ENCODE assay signal across 8 mouse cellular contexts in genomic region chr5:77265671-77266065, GRCm38 (mm10). TPM values are rescaled to one million over a fixed set of nuclear protein-coding genes. Genes with fewer than 3 reads are reported as not detected.
DNase-seq lines count a peak whose midpoint lies in the region; ATAC-seq and TF ChIP-seq lines count a peak whose summit lies in the region.

No protein-coding gene starts in this region.

- peaks cover 3 to 11% of the 10 kb centered on the region in 2 experiments; a peak in 3 of 4 replicates for H3K4me1 ChIP-seq in MEL (ENCODE audit: control insufficient read depth in 1 of 2, insufficient read depth in 2 of 2, low read length in 2 of 2)
- peaks cover 6% of the 10 kb centered on the region for H3K4me1 ChIP-seq in forebrain, embryonic 16.5 days (replicated peaks; ENCODE audit: control insufficient read depth, insufficient read depth, low read length)

- ATAC-seq in forebrain, embryonic 16.5 days: peak; percentile 78

- DNase-seq in MEL (ENCODE audit: low read depth, low spot score): peak; percentile 83
- DNase-seq in cerebellum, adult 18-20 months: peak; percentile 21 to 31
- DNase-seq in heart, postnatal 4 days: peak; percentile 82
- peak; percentile 17 for DNase-seq in layer of hippocampus, adult 9-11 months
- peak; percentile 87 for DNase-seq in lung, postnatal 10 days
- peak; percentile 84 for DNase-seq in ovary, postnatal 36 days (ENCODE audit: low spot score)
- peak; percentile 75 for DNase-seq in thymus, postnatal 25 days

- peak overlapping the region; percentile 89 for H3K9ac ChIP-seq in MEL (ENCODE audit: control insufficient read depth, low read depth, low read length, poor library complexity, severe bottlenecking)
- H3K9ac ChIP-seq in forebrain, embryonic 16.5 days (replicated peaks; ENCODE audit: low read depth, low read length): peak overlapping the region; percentile 73

- no peak for TF ChIP-seq CTCF in MEL (IDR thresholded peaks at IDR 0.05 in 2 of 3, conservative IDR thresholded peaks at IDR 0.05 in 1 of 3; ENCODE audit: control insufficient read depth in 1 of 3, insufficient read depth in 1 of 3, low read depth in 2 of 3, low read length in 3 of 3, poor library complexity in 1 of 3, severe bottlenecking in 1 of 3)

- under 1% methylated on average over 30 of the region's 53 CpGs for WGBS in forebrain, embryonic 16.5 days

- peaks cover 46% of the 10 kb centered on the region for H3K79me2 ChIP-seq in MEL (ENCODE audit: control insufficient read depth, insufficient read depth, low read length, poor library complexity)

- TF ChIP-seq EP300 in MEL (IDR thresholded peaks at IDR 0.05; ENCODE audit: low read depth in 1 of 2, low read length in 2 of 2): peak in 1 of 2 experiments; percentile 37; a peak in 1 of 4 replicates

- peaks cover 14 to 23% of the 10 kb centered on the region in 2 experiments for H3K36me3 ChIP-seq in MEL (ENCODE audit: control insufficient read depth in 1 of 2, insufficient read depth in 2 of 2, low read length in 2 of 2)
- 0 out of 2 replicates have a peak, but pooled peaks cover 3% of the 10 kb centered on the region for H3K36me3 ChIP-seq in forebrain, embryonic 16.5 days (ENCODE audit: control insufficient read depth, insufficient read depth)

- no peaks in the 10 kb centered on the region for H3K9me3 ChIP-seq in MEL (replicated peaks; ENCODE audit: insufficient read depth, low read length)
- no peaks in the 10 kb centered on the region for H3K9me3 ChIP-seq in forebrain, embryonic 16.5 days (ENCODE audit: control insufficient read depth, low read length)

- peak overlapping the region; percentile 63 for H3K4me2 ChIP-seq in forebrain, embryonic 16.5 days (ENCODE audit: low read length)

- H3K27me3 ChIP-seq in MEL (ENCODE audit: control insufficient read depth in 1 of 2, insufficient read depth in 2 of 2, low read length in 2 of 2): no peaks in the 10 kb centered on the region
- no peaks in the 10 kb centered on the region for H3K27me3 ChIP-seq in forebrain, embryonic 16.5 days (replicated peaks; ENCODE audit: control insufficient read depth, insufficient read depth, low read length)

- TF ChIP-seq RAD21 in MEL (IDR thresholded peaks at IDR 0.05; ENCODE audit: low read depth, low read length): no peak

- no peak; a peak in 1 of 4 replicates for TF ChIP-seq POLR2A in MEL (IDR thresholded peaks at IDR 0.05; ENCODE audit: control insufficient read depth in 1 of 2, insufficient read depth in 1 of 2, low read depth in 1 of 2, low read length in 2 of 2, poor library complexity in 1 of 2)

- H3K4me3 ChIP-seq in MEL (ENCODE audit: control insufficient read depth in 1 of 2, insufficient read depth in 1 of 2, low read depth in 2 of 2, low read length in 2 of 2): peak overlapping the region; percentile 89 to 93
- peak overlapping the region; percentile 85 for H3K4me3 ChIP-seq in forebrain, embryonic 16.5 days (replicated peaks; ENCODE audit: low read length)

- peak overlapping the region; percentile 85 for H3K27ac ChIP-seq in MEL (ENCODE audit: control insufficient read depth, low read depth, low read length)
- peak overlapping the region; percentile 66 for H3K27ac ChIP-seq in forebrain, embryonic 16.5 days (ENCODE audit: low read length)

TF ChIP-seq in MEL, 35 proteins besides CTCF, POLR2A, EP300 and RAD21:
- peak; percentile 87 for TF ChIP-seq MXI1 (IDR thresholded peaks at IDR 0.05; ENCODE audit: low read depth, low read length)
- no peak for TF ChIP-seq KAT2A (conservative IDR thresholded peaks at IDR 0.05; ENCODE audit: low read depth, low read length)
- peak; percentile 28; the same call in 1 of the 2 replicates for TF ChIP-seq ETS1 (IDR thresholded peaks at IDR 0.05; ENCODE audit: low read depth, low read length)
- peak; percentile 51 for TF ChIP-seq TCF12 (IDR thresholded peaks at IDR 0.05; ENCODE audit: low read depth, low read length)
- TF ChIP-seq USF2 (IDR thresholded peaks at IDR 0.05; ENCODE audit: borderline replicate concordance in 1 of 2, insufficient read depth in 1 of 2, low read depth in 1 of 2, low read length in 2 of 2): no peak
- 0 out of 2 replicates have a peak, but pooled peaks have one; percentile 58 for TF ChIP-seq UBTF (IDR thresholded peaks at IDR 0.05; ENCODE audit: borderline replicate concordance, insufficient read depth, low read depth, low read length)
- no peak for TF ChIP-seq TBP (IDR thresholded peaks at IDR 0.05; ENCODE audit: low read depth, low read length)
- no peak for TF ChIP-seq MYC (IDR thresholded peaks at IDR 0.05; ENCODE audit: low read depth, low read length)
- no peak for TF ChIP-seq GABPA (IDR thresholded peaks at IDR 0.05; ENCODE audit: low read depth, low read length)
- peak; percentile 91 for TF ChIP-seq MAZ (IDR thresholded peaks at IDR 0.05; ENCODE audit: low read depth, low read length)
- TF ChIP-seq SIN3A (IDR thresholded peaks at IDR 0.05; ENCODE audit: low read length): peak; percentile 84
- no peak for TF ChIP-seq CHD2 (IDR thresholded peaks at IDR 0.05; ENCODE audit: low read length)
- TF ChIP-seq ZMIZ1 (IDR thresholded peaks at IDR 0.05; ENCODE audit: low read depth, low read length): peak; percentile 1; the same call in 1 of the 2 replicates
- 0 out of 2 replicates have a peak, but pooled peaks have one; percentile 4 for TF ChIP-seq NRF1 (IDR thresholded peaks at IDR 0.05; ENCODE audit: insufficient read depth, low read depth, low read length, poor library complexity, severe bottlenecking)

RNA-seq across cellular contexts. Expression of gene Rest, which starts 0.4 kb away (rescaled TPM):
- total RNA-seq in MEL (2012; rRNA removed): 19.3 and 21.0 TPM in 2 replicates
- 10 to 100 TPM in 1 of 2 experiments, 1 to 10 TPM in 1; 7.4 to 20.6 TPM for polyA plus RNA-seq in MEL (2012; ENCODE audit: insufficient read depth in 1 of 2, insufficient read length in 2 of 2, low read depth in 1 of 2, low replicate concordance in 2 of 2, missing spikeins in 1 of 2)
- polyA plus RNA-seq in forebrain, embryonic 16.5 days (2015; fragmentation: Nextera tagmentation; extraction: Ambion mirVana): 6.7 and 8.1 TPM in 2 replicates
- 10 to 100 TPM; 33.2 to 34.3 TPM for total RNA-seq in heart, postnatal 4 days (2021)

RNA-seq across cellular contexts. Expression of gene Noa1, which starts 44.2 kb away (rescaled TPM):
- total RNA-seq in MEL (2012; rRNA removed): 42.4 and 52.4 TPM in 2 replicates
- polyA plus RNA-seq in MEL (2012; ENCODE audit: insufficient read depth in 1 of 2, insufficient read length in 2 of 2, low read depth in 1 of 2, low replicate concordance in 2 of 2, missing spikeins in 1 of 2): 100 to 1,000 TPM in 1 of 2 experiments, 10 to 100 TPM in 1; 96.2 to 265 TPM
- 41.0 and 46.7 TPM in 2 replicates for polyA plus RNA-seq in forebrain, embryonic 16.5 days (2015; fragmentation: Nextera tagmentation; extraction: Ambion mirVana)
- total RNA-seq in heart, postnatal 4 days (2021): 10 to 100 TPM; 14.3 to 14.7 TPM

RNA-seq across cellular contexts. Expression of gene Polr2b, which starts 44.3 kb away (rescaled TPM):
- 178 and 213 TPM in 2 replicates for total RNA-seq in MEL (2012; rRNA removed)
- polyA plus RNA-seq in MEL (2012; ENCODE audit: insufficient read depth in 1 of 2, insufficient read length in 2 of 2, low read depth in 1 of 2, low replicate concordance in 2 of 2, missing spikeins in 1 of 2): 10 to 100 TPM; 58.3 to 91.4 TPM
- polyA plus RNA-seq in forebrain, embryonic 16.5 days (2015; fragmentation: Nextera tagmentation; extraction: Ambion mirVana): 74.8 and 84.3 TPM in 2 replicates
- total RNA-seq in heart, postnatal 4 days (2021): 10 to 100 TPM; 35.3 to 37.2 TPM

RNA-seq across cellular contexts. Expression of gene Spink2, which starts 54.4 kb away (rescaled TPM):
- total RNA-seq in MEL (2012; rRNA removed): not detected in 2 replicates
- not detected for polyA plus RNA-seq in MEL (2012; ENCODE audit: insufficient read depth in 1 of 2, insufficient read length in 2 of 2, low read depth in 1 of 2, low replicate concordance in 2 of 2, missing spikeins in 1 of 2)
- polyA plus RNA-seq in forebrain, embryonic 16.5 days (2015; fragmentation: Nextera tagmentation; extraction: Ambion mirVana): 0.35 and 0.61 TPM in 2 replicates
- under 1 TPM; 0.48 to 0.74 TPM for total RNA-seq in heart, postnatal 4 days (2021)

Comparison
In these comparisons a context has a peak if more than half of its experiments do, and no peak if none do; other contexts are left out.
1. Peak in every context shown above with its lines: DNase-seq, ATAC-seq, H3K4me3 ChIP-seq and H3K27ac ChIP-seq.
2. DNase-seq: peak in every context shown above with its lines; median percentile 87 in lung, postnatal 10 days; 84 in ovary, postnatal 36 days; 83 in MEL; 82 in heart, postnatal 4 days; 75 in thymus, postnatal 25 days; 26 in cerebellum, adult 18-20 months; 17 in layer of hippocampus, adult 9-11 months.